Mouse (Mus musculus) erythroblast, embryonic 14.5 days (primary cell): ENCODE measurements at regions not wholly inside any gene's neighbourhood (a gene's known extent, or its start where the extent isn't known, plus 50 kb on each side); places are given as distances from the start of the nearest gene placed in this dataset.

ENCODE experiments used
- H3K27me3 ChIP-seq: 2 replicates; pipeline ENCODE4 v1.6.1; 2012; ENCODE audit warnings: inconsistent platforms; ENCODE audit not compliant: control insufficient read depth
- H3K36me3 ChIP-seq: 2 replicates; pipeline ENCODE4 v1.6.1; 2012; ENCODE audit warnings: mild to moderate bottlenecking, inconsistent platforms; ENCODE audit not compliant: control insufficient read depth
- H3K4me1 ChIP-seq: 2 replicates; pipeline ENCODE4 v1.6.1; 2012; ENCODE audit warnings: inconsistent platforms; ENCODE audit not compliant: control insufficient read depth
- H3K4me3 ChIP-seq: replicated peaks from 2 replicates; pipeline ENCODE3; 2012; ENCODE audit warnings: moderate library complexity, mild to moderate bottlenecking, inconsistent platforms
- H3K9me3 ChIP-seq: 2 replicates; pipeline ENCODE4 v1.6.1; 2012; ENCODE audit warnings: low read length, inconsistent platforms, mixed read lengths; ENCODE audit not compliant: control insufficient read depth
- GATA1 ChIP-seq: IDR thresholded peaks from 2 replicates; pipeline ENCODE4 v1.6.1; 2012; ENCODE audit warnings: low read length, inconsistent platforms, mixed read lengths
- TAL1 ChIP-seq: IDR thresholded peaks from 3 replicates; pipeline ENCODE4 v1.6.1; 2012; ENCODE audit warnings: low read length, inconsistent platforms, mixed read lengths

GRCm38 (mm10) chr4:56528571-56528970, 211.3 kb upstream of the Gm26657 start:
- Histone ChIP-seq H3K36me3 (no peaks in the 10 kb centered on the region), H3K4me1 (no peaks in the 10 kb centered on the region), H3K9me3 (no peaks in the 10 kb centered on the region), H3K27me3 (no peaks in the 10 kb centered on the region), H3K4me3 (no peak overlapping the region)
- TF ChIP-seq TAL1, result no peak
- TF ChIP-seq GATA1, result no peak

GRCm38 (mm10) chr4:56524430-56524985, 215.4 kb upstream of the Gm26657 start:
- Histone ChIP-seq H3K9me3 (no peaks in the 10 kb centered on the region; the same call in 1 of the 2 replicates), H3K4me3 (no peak overlapping the region), H3K27me3 (no peaks in the 10 kb centered on the region), H3K4me1 (no peaks in the 10 kb centered on the region), H3K36me3 (no peaks in the 10 kb centered on the region)
- no peak for TF ChIP-seq GATA1
- TF ChIP-seq TAL1, result no peak

DNA sequence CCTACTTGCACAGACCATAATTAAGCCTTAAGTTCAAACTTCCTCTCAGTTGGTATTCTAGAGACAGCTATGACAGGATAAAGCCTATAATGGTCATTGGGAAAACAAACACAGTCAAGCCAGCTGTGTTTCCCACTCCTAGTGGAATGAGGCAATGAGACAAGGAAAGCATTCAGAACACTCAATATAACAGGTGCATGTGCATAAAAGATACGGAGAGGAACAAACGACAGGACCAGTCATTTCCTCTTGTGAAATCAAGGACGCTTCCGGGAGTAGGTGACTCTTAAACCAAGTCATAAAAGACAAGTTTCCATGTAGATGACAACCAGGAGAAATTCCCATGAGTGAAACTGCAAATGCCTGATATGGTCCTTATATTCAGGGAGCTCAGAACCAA, 232.1 kb upstream of the Gm26657 start:
- 0 out of 2 replicates have a peak, but pooled peaks cover 3% of the 10 kb centered on the region for H3K9me3 ChIP-seq

GRCm38 (mm10) chr4:56506786-56507185, 233.1 kb upstream of the Gm26657 start:
- no peaks in the 10 kb centered on the region for H3K4me1 ChIP-seq
- H3K9me3 ChIP-seq, result 0 out of 2 replicates have a peak, but pooled peaks cover 3% of the 10 kb centered on the region
- TF ChIP-seq GATA1 (no peak), TAL1 (no peak)
- H3K36me3 ChIP-seq, result no peaks in the 10 kb centered on the region
- no peaks in the 10 kb centered on the region for H3K27me3 ChIP-seq
- no peak overlapping the region for H3K4me3 ChIP-seq

More for the DNA sequence above, 232.1 kb upstream of the Gm26657 start:
- Histone ChIP-seq H3K4me3 (no peak overlapping the region), H3K4me1 (no peaks in the 10 kb centered on the region), H3K27me3 (no peaks in the 10 kb centered on the region), H3K36me3 (no peaks in the 10 kb centered on the region)
- no peak for TF ChIP-seq TAL1
- TF ChIP-seq GATA1, result no peak

DNA sequence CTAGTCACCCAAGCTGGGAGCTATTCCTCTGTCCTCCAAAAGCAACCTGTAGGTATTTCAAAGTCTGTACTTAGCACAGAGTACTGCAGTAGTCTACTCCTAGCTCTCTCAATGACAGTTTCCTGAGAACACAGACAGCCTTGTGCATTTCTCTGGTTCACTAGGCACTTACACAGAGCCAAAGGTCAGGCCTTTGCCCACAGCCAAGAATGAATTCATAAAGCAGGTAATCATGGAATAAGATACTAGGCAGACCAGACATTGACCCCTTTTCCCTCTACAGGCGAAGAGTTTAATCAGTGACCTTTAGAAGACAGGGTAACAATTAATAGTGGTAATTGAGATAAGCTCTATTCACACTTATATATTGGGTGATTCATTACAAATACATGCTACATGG, 233.8 kb upstream of the Gm26657 start:
- TF ChIP-seq TAL1 (no peak), GATA1 (no peak)
- H3K36me3 ChIP-seq, result no peaks in the 10 kb centered on the region
- H3K4me3 ChIP-seq, result no peak overlapping the region
- 0 out of 2 replicates have a peak, but pooled peaks cover 3% of the 10 kb centered on the region for H3K9me3 ChIP-seq
- no peaks in the 10 kb centered on the region for H3K4me1 ChIP-seq
- no peaks in the 10 kb centered on the region for H3K27me3 ChIP-seq

GRCm38 (mm10) chr4:56492537-56493221, 247.2 kb upstream of the Gm26657 start:
- H3K4me3 ChIP-seq, result no peak overlapping the region
- H3K27me3 ChIP-seq, result no peaks in the 10 kb centered on the region
- TF ChIP-seq TAL1 (no peak), GATA1 (no peak)
- no peaks in the 10 kb centered on the region for H3K36me3 ChIP-seq
- H3K4me1 ChIP-seq, result no peaks in the 10 kb centered on the region
- H3K9me3 ChIP-seq, result no peaks in the 10 kb centered on the region

DNA sequence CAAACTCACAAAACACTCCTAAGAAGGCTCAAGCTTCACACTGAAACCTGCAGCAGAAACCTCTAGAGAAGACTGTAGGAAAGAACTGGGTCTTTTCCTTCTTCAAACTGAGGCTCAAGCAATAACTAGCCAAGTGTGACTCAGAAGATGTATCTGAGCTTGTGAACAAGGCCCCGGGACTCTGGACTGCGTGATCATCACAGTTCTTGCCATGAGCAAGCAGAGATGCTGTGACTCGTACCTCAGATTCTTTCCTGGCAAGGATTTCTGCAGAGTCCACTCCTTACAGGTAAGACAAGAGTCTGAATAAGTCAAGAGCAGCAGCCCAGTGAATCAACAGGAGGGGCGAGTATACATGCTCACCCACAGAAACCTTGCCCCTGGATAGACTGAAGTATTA, 250.5 kb upstream of the Gm26657 start:
- no peak overlapping the region for H3K4me3 ChIP-seq
- no peak for TF ChIP-seq TAL1
- no peak for TF ChIP-seq GATA1
- no peaks in the 10 kb centered on the region for H3K9me3 ChIP-seq
- H3K4me1 ChIP-seq, result no peaks in the 10 kb centered on the region
- no peaks in the 10 kb centered on the region for H3K36me3 ChIP-seq
- no peaks in the 10 kb centered on the region for H3K27me3 ChIP-seq

GRCm38 (mm10) chr4:56483708-56484107, 256.2 kb upstream of the Gm26657 start:
- Histone ChIP-seq H3K4me1 (no peaks in the 10 kb centered on the region), H3K27me3 (no peaks in the 10 kb centered on the region), H3K36me3 (no peaks in the 10 kb centered on the region), H3K4me3 (no peak overlapping the region), H3K9me3 (peaks cover 2% of the 10 kb centered on the region; the same call in 1 of the 2 replicates)
- no peak for TF ChIP-seq TAL1
- TF ChIP-seq GATA1, result no peak

DNA sequence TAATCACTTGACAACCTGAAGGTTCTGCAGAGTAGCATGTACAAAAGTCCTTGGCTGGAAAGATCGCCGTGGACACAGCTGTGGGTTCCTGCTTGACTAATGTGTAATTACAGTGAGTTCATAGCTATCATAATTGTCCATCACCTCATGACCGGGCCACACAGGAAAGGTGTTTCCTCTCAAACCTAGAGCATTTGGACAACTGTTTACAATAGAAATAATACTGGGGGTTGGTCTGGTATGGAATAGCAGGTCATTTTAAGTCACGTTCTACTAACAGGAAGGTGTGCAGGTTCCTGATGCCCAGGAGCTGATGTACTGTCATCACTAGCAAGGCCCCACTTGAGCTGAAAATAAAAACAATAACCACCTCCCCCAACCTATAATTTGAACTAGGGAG, 283.1 kb upstream of the Gm26657 start:
- no peaks in the 10 kb centered on the region for H3K9me3 ChIP-seq
- no peaks in the 10 kb centered on the region for H3K36me3 ChIP-seq
- no peaks in the 10 kb centered on the region for H3K4me1 ChIP-seq
- no peak overlapping the region for H3K4me3 ChIP-seq
- no peak for TF ChIP-seq GATA1
- TF ChIP-seq TAL1, result no peak
- H3K27me3 ChIP-seq, result no peaks in the 10 kb centered on the region

DNA sequence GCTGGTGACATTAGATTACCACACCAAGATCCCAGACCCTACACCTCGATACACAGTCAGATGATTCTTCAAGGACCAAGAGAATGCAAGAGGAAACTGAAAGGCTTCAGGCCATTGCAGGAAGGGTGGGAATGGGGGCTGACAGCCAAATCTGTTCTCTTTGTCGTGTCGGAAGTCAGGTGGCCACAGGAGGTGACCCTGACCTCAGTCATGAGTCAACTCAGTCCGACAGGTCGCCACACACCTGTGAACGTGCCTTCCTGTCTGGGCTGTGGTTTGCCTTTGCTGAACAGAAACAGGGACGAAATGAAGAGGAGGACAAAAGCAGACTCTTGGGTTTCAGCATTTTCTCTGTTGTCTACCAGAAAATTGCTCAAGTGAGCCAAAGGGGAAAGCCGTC, 318.3 kb upstream of the Gm26657 start:
- Histone ChIP-seq H3K4me1 (no peaks in the 10 kb centered on the region), H3K36me3 (no peaks in the 10 kb centered on the region), H3K4me3 (no peak overlapping the region), H3K27me3 (no peaks in the 10 kb centered on the region), H3K9me3 (no peaks in the 10 kb centered on the region; the same call in 1 of the 2 replicates)
- TF ChIP-seq GATA1, result no peak
- TF ChIP-seq TAL1, result no peak
